Mouse (Mus musculus) stomach, embryonic 16.5 days (tissue): ENCODE measurements around the gene Gabrg2. TPM values are rescaled to one million over a fixed set of nuclear protein-coding genes. Genes with fewer than 3 reads are reported as not detected.

Experiments
- ATAC-seq: fragments of 200-750 bp; cut with Nextera tagmentation; 2 replicates; pipeline ENCODE4 v1.8.0; 2017; ENCODE audit warnings: moderate number of reproducible peaks, moderate TSS enrichment; ENCODE audit not compliant: insufficient read depth, low FRiP score
- H3K27ac ChIP-seq: fragments of 300-500 bp; sonication (generic); 2 replicates; pipeline ENCODE4 v1.5.1; 2014; ENCODE audit warnings: low read length
- H3K27me3 ChIP-seq: fragments of 300-500 bp; sonication (generic); 2 replicates; pipeline ENCODE4 v1.6.1; 2014; ENCODE audit warnings: low read length, control low read depth, mixed read lengths; ENCODE audit not compliant: control insufficient read depth, insufficient read depth
- H3K36me3 ChIP-seq: fragments of 300-500 bp; sonication (generic); 2 replicates; pipeline ENCODE4 v1.6.1; 2014; ENCODE audit warnings: low read length; ENCODE audit not compliant: control insufficient read depth, insufficient read depth
- H3K4me1 ChIP-seq: fragments of 300-500 bp; sonication (generic); 2 replicates; pipeline ENCODE4 v1.6.1; 2014; ENCODE audit warnings: low read length, control low read depth, mixed read lengths; ENCODE audit not compliant: control insufficient read depth, insufficient read depth
- H3K4me2 ChIP-seq: fragments of 300-500 bp; sonication (generic); 2 replicates; pipeline ENCODE4 v1.6.1; 2014; ENCODE audit warnings: low read depth, low read length, mixed read lengths
- H3K4me3 ChIP-seq: fragments of 300-500 bp; sonication (generic); replicated peaks from 2 replicates; pipeline ENCODE4 v1.5.1; 2014; ENCODE audit warnings: mild to moderate bottlenecking, low read length
- H3K9ac ChIP-seq: fragments of 300-500 bp; sonication (generic); 2 replicates; pipeline ENCODE4 v1.6.1; 2014; ENCODE audit warnings: low read length
- H3K9me3 ChIP-seq: fragments of 300-500 bp; sonication (generic); replicated peaks from 2 replicates; pipeline ENCODE4 v1.6.1; 2016; ENCODE audit warnings: low read length, control low read depth; ENCODE audit not compliant: control insufficient read depth
- WGBS: fragments of 180-500 bp; shearing (Covaris S2); extraction: QIAGEN DNeasy Blood & Tissue Kit; methylation state at CpG from one replicate; pipeline ENCODE4 v1.1.7; 2014; 5-methylcytosine and 5-hydroxymethylcytosine counted together
- polyA plus RNA-seq: library from polyadenylated mRNA; unstranded; fragments of >200 nt; fragmentation: Nextera tagmentation; extraction: Ambion mirVana; gene quantifications from 2 replicates; pipeline ENCODE4 v1.2.1, GENCODE M21; 2015

Gabrg2 gene
- polyA plus RNA-seq: 1.5 TPM in 2 replicates

GRCm38 (mm10) chr11:42000190-42001098 is at the start of gene Gabrg2:
Gabrg2 (minus strand) TSS chr11:42000857.
- no peak for ATAC-seq
- Histone ChIP-seq H3K4me2 (no peak within 1 kb of the TSS), H3K36me3 (no peaks in the 10 kb centered on the region), H3K4me3 (no peak within 1 kb of the TSS), H3K4me1 (no peaks in the 10 kb centered on the region), H3K9me3 (no peaks in the 10 kb centered on the region), H3K27me3 (no peaks in the 10 kb centered on the region), H3K27ac (no peak within 1 kb of the TSS), H3K9ac (no peak within 1 kb of the TSS)
- WGBS: 12% methylated on average over 20 of the region's 20 CpGs

GRCm38 (mm10) chr11:42048201-42048600 is 47.5 kb upstream of the Gabrg2 start:
- H3K4me1 ChIP-seq: no peaks in the 10 kb centered on the region
- no peaks in the 10 kb centered on the region for H3K36me3 ChIP-seq
- no peak overlapping the region for H3K4me2 ChIP-seq
- H3K27ac ChIP-seq: no peak overlapping the region
- no peaks in the 10 kb centered on the region for H3K9me3 ChIP-seq
- H3K27me3 ChIP-seq: no peaks in the 10 kb centered on the region
- H3K9ac ChIP-seq: no peak overlapping the region
- ATAC-seq: no peak
- no peak overlapping the region for H3K4me3 ChIP-seq

- no peaks in the 10 kb centered on the region for H3K27me3 ChIP-seq
- H3K9ac ChIP-seq: no peak overlapping the region
- H3K4me3 ChIP-seq: no peak overlapping the region
- H3K4me2 ChIP-seq: no peak overlapping the region
- H3K36me3 ChIP-seq: no peaks in the 10 kb centered on the region
- H3K9me3 ChIP-seq: no peaks in the 10 kb centered on the region
- no peak overlapping the region for H3K27ac ChIP-seq
- no peak for ATAC-seq
- no peaks in the 10 kb centered on the region for H3K4me1 ChIP-seq
- 4% methylated on average over 7 of the region's 7 CpGs for WGBS
Observed at GRCm38 (mm10) chr11:41999468-41999881, 1.2 kb downstream of the Gabrg2 start.

GRCm38 (mm10) chr11:41980152-41980551 is 20.5 kb downstream of the Gabrg2 start:
- Histone ChIP-seq H3K27me3 (no peaks in the 10 kb centered on the region), H3K9me3 (no peaks in the 10 kb centered on the region), H3K9ac (no peak overlapping the region), H3K4me2 (no peak overlapping the region), H3K4me3 (no peak overlapping the region), H3K36me3 (no peaks in the 10 kb centered on the region), H3K27ac (no peak overlapping the region), H3K4me1 (no peaks in the 10 kb centered on the region)
- WGBS: 59% methylated on average over 6 of the region's 6 CpGs
- ATAC-seq: no peak

GRCm38 (mm10) chr11:41968595-41968994 is 32.1 kb downstream of the Gabrg2 start:
- H3K9ac ChIP-seq: no peak overlapping the region
- H3K36me3 ChIP-seq: no peaks in the 10 kb centered on the region
- no peak overlapping the region for H3K4me2 ChIP-seq
- no peaks in the 10 kb centered on the region for H3K4me1 ChIP-seq
- ATAC-seq: no peak
- H3K27me3 ChIP-seq: no peaks in the 10 kb centered on the region
- H3K9me3 ChIP-seq: no peaks in the 10 kb centered on the region
- no peak overlapping the region for H3K27ac ChIP-seq
- no peak overlapping the region for H3K4me3 ChIP-seq

- H3K9ac ChIP-seq: no peak overlapping the region
- no peaks in the 10 kb centered on the region for H3K36me3 ChIP-seq
- H3K4me3 ChIP-seq: no peak overlapping the region
- no peaks in the 10 kb centered on the region for H3K4me1 ChIP-seq
- H3K27me3 ChIP-seq: no peaks in the 10 kb centered on the region
- H3K4me2 ChIP-seq: no peak overlapping the region
- no peak for ATAC-seq
- 75% methylated on average over 8 of the region's 8 CpGs for WGBS
- H3K27ac ChIP-seq: no peak overlapping the region
- H3K9me3 ChIP-seq: no peaks in the 10 kb centered on the region
Observed at GRCm38 (mm10) chr11:41962706-41963105, 38.0 kb downstream of the Gabrg2 start.

- Histone ChIP-seq H3K27me3 (no peaks in the 10 kb centered on the region), H3K4me1 (no peaks in the 10 kb centered on the region), H3K9me3 (no peaks in the 10 kb centered on the region), H3K4me2 (no peak overlapping the region), H3K27ac (no peak overlapping the region), H3K4me3 (no peak overlapping the region), H3K9ac (no peak overlapping the region), H3K36me3 (no peaks in the 10 kb centered on the region)
- WGBS: 66% methylated on average over 2 of the region's 2 CpGs
- ATAC-seq: no peak
Observed at GRCm38 (mm10) chr11:41953550-41953949, 47.1 kb downstream of the Gabrg2 start.

- Histone ChIP-seq H3K27ac (no peak overlapping the region), H3K27me3 (no peaks in the 10 kb centered on the region)
Observed at GRCm38 (mm10) chr11:41951898-41952297, 48.8 kb downstream of the Gabrg2 start.

GRCm38 (mm10) chr11:41945471-41945870 is 55.2 kb downstream of the Gabrg2 start:
- H3K4me3 ChIP-seq: no peak overlapping the region
- H3K27ac ChIP-seq: no peak overlapping the region
- 75% methylated on average over 5 of the region's 5 CpGs for WGBS
- no peaks in the 10 kb centered on the region for H3K36me3 ChIP-seq
- H3K4me1 ChIP-seq: no peaks in the 10 kb centered on the region
- no peaks in the 10 kb centered on the region for H3K27me3 ChIP-seq
- H3K9ac ChIP-seq: no peak overlapping the region
- ATAC-seq: no peak
- H3K9me3 ChIP-seq: no peaks in the 10 kb centered on the region
- no peak overlapping the region for H3K4me2 ChIP-seq

More at GRCm38 (mm10) chr11:41951898-41952297, 48.8 kb downstream of the Gabrg2 start:
- Histone ChIP-seq H3K9me3 (no peaks in the 10 kb centered on the region), H3K9ac (no peak overlapping the region), H3K4me2 (no peak overlapping the region), H3K36me3 (no peaks in the 10 kb centered on the region), H3K4me1 (no peaks in the 10 kb centered on the region), H3K4me3 (no peak overlapping the region)
- no peak for ATAC-seq
- WGBS: 70% methylated on average over 3 of the region's 3 CpGs
